Mouse (Mus musculus): ENCODE measurements around the gene Atp6v1d.

The Atp6v1d gene
- long read RNA-seq, experiment 1, transcript Atp6v1d-201 (9 exons, 3,667 nt), result major isoform, 65 of 117 reads
- long read RNA-seq, experiment 1, partial matches to known transcripts, result 45 of 117 reads
- long read RNA-seq, experiment 1, other reads (novel, unspliced or antisense), result 7 of 117 reads
- long read RNA-seq, experiment 2, transcript Atp6v1d-201 (9 exons, 3,667 nt), result major isoform, 97 of 159 reads
- long read RNA-seq, experiment 2, partial matches to known transcripts, result 55 of 159 reads
- long read RNA-seq, experiment 2, other reads (novel, unspliced or antisense), result 7 of 159 reads

DNA sequence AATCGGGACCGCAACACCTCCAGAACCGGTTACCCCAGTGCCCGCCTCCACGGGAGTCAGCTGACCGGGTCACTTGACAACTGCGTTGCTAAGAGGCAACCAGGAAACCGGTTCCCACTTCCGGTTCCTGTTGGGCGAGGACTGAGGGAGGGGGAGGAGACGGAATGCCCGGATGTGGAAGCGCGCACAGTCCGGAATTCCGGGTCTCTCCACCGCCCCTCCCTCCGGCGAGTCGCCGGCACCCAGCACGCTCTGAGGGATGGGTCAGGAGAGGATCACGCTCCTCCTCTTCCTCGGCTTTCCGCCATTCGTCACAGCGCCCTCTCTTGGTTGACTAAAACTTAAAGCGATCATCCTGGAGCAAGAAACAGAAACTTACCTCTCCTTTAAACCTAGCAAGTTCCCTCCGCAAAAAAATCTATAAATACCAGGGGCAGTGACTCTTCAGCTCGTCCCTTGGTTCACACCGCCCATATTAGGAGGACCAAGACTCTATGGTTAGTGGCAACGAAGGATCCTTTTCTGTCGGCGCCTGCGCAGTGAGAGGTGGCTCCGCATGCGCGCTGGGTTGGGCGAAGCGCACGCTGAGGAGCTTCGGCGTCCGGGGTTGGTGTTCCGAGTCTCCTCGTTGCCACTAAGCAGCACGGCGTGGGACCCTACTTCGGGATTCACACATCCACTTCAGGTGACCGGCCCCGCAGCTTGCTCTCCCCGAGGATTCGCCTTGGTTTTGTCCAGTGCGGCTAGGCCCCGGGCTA is at the start of gene Atp6v1d, which contains the start of gene Eif2s1:
Atp6v1d (minus strand) TSS at position 143 of the 758 bp plus-strand sequence.
Eif2s1 (plus strand) TSS at position 324 of the 758 bp plus-strand sequence.
- intact Hi-C loops (cut with DNase I), result loop anchor here (10.0 kb wide), 1 partner anchor 637 kb away; the partner anchor contains the start of gene Gphn

DNA sequence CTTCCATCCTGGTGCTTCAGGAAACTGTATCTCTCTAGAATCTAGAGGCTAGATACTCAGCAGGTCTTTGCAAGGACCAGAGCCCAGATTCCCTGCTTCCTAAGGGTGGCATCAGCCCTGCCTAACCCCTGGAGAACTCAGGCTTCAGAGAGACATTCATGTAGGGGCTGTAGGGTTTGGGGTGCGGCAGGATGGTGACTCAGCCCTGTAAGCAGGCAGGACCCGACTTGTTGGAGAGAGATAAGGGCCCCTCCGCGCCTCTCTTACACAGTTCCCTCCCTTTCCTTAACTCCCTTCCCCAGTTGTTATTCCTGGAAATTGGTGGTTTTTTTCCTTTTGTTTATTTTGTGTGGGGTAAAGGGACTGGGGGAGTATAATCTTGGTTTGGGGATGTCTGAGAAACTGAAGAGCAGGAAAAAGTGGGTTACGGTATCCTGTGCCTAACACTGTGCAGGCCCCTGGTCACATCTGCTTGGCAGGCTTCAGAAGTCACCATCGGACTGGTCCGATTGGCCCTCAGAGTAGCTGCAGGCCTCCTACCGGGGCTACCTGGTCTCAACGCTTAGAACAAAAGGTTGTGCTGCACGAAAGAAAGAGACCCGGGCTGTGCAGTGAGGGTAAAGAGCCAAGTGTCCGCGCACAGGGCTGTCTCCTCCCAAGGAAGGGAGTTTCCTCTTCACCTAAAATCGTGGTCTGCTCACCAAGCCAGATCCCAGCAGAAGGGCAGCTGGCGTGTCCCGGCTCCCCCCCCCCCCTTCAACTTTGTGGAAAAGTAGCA is 49.4 kb upstream of the Atp6v1d start:
- intact Hi-C loops (cut with DNase I), result no loop called here

- intact Hi-C loops (cut with DNase I), result no loop called here
These were observed 46.7 kb upstream of the Atp6v1d start for GRCm38 (mm10) chr12:78908081-78908605.

- intact Hi-C loops (cut with DNase I), result no loop called here
These were observed 45.3 kb upstream of the Atp6v1d start, which contains the start of gene Plek2 for GRCm38 (mm10) chr12:78906707-78907162. TSS of gene Plek2 (minus strand) at chr12:78906964.

DNA sequence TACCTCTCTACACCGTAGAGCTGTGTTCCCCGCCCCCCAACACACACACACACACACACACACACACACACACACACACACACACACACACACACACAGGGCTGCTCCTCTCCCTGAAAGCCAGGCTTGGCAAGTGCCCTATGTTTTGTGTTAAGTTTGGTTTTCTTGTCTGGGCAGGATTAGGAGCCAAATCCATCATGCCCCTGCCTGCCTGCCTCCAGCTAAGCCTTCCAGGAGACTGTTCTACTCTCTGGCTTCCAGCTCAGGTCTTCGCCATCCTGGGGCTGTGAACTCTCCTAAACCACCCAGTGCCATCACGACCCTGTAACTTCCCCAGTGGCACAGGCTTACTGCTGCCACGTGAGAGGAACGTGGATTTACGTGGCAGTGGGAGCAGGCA is 43.1 kb upstream of the Atp6v1d start:
- intact Hi-C loops (cut with DNase I), result no loop called here

- intact Hi-C loops (cut with DNase I), result no loop called here
These were observed 41.9 kb upstream of the Atp6v1d start for GRCm38 (mm10) chr12:78903313-78903712.

- intact Hi-C loops (cut with DNase I), result no loop called here
These were observed 40.0 kb upstream of the Atp6v1d start for GRCm38 (mm10) chr12:78901467-78901866.

- intact Hi-C loops (cut with DNase I), result no loop called here
These were observed 36.4 kb upstream of the Atp6v1d start for GRCm38 (mm10) chr12:78897861-78898260.

DNA sequence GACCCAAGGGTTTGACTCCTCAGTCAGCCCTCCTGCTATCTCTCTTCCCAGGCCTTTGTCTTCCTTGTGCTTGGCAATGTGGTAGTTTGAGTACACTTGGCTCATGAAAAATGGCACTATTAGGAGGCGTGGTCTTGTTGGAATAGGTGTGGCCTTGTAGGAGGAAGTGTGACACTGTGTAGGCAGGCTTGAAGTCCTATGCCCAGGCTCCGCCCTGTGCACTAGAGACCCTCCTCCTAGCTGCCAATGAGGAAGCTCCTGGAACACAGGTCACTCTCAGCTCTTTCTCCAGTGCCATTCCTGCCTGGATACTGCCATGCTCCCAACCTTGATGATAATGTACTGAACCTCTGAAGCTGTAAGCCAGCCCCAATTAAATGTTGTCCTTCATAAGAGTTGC is 29.7 kb upstream of the Atp6v1d start:
- intact Hi-C loops (cut with DNase I), result no loop called here

- intact Hi-C loops (cut with DNase I), result no loop called here
These were observed 28.6 kb upstream of the Atp6v1d start for GRCm38 (mm10) chr12:78890062-78890461.

GRCm38 (mm10) chr12:78874581-78874980 is 13.1 kb upstream of the Atp6v1d start:
- intact Hi-C loops (cut with DNase I), result no loop called here

GRCm38 (mm10) chr12:78868115-78868514 is 6.7 kb upstream of the Atp6v1d start:
- intact Hi-C loops (cut with DNase I), result loop anchor here (10.0 kb wide), 1 partner anchor 643 kb away; the partner anchor contains the start of gene Gphn

GRCm38 (mm10) chr12:78865434-78865833 is 4.0 kb upstream of the Atp6v1d start:
- intact Hi-C loops (cut with DNase I), result loop anchor here (10.0 kb wide), 1 partner anchor 641 kb away; the partner anchor contains the start of gene Gphn

DNA sequence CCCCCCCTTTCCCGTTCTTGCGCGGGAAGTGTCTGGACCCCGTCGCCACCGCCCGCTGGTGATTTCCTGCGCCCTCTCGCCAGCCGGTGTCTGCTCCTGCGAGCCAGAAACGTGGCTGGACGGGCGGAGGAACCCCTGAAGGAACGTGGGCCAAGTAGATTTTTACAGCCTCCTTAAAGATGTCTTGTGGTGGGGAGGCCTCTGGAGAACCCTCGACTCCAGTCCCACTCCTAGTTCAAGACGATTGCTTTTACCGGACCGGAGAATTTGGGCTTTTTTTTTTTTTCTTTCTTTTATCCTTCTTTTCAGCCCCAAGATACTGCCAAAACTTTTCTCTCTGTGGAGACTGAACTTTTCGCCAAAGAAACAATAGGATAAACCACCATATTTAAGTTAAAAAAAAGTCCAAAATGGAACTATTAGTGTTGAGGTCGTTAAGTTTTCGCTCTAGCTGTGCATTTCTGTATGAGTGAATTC is 854 bp upstream of the Atp6v1d start:
- intact Hi-C loops (cut with DNase I), result loop anchor here (10.0 kb wide), 1 partner anchor 637 kb away; the partner anchor contains the start of gene Gphn

DNA sequence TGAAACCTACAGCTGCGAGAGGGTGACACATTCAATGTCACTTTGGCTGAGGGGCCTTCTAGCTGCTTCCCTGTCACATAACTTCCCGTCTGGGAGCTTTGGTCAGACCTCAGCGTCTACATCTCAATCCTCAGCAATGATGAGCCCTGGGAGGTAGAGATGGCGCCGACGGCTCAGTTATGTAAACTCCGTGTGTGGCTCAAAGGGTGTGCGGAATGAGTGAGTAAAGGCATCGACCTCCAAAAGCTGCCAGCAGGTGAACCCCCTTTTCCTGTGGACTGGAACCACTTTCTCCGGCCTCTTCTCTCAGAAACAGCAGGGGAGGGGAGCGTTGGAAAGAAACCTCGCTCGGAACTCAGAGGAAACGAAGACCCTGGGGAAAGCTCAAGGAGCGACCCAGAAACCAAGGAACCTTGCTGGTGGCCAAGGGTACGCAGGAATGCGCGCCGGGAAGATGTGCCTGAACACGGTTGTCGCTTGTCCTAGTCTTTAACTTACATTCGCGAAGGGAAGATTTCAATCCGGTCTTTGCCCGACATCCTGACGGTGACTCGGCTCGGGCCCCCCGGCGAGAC is 430 bp downstream of the Atp6v1d start:
- intact Hi-C loops (cut with DNase I), result loop anchor here (10.0 kb wide), 1 partner anchor 636 kb away; the partner anchor contains the start of gene Gphn

GRCm38 (mm10) chr12:78848246-78848645 is 13.2 kb downstream of the Atp6v1d start:
- intact Hi-C loops (cut with DNase I), result no loop called here

DNA sequence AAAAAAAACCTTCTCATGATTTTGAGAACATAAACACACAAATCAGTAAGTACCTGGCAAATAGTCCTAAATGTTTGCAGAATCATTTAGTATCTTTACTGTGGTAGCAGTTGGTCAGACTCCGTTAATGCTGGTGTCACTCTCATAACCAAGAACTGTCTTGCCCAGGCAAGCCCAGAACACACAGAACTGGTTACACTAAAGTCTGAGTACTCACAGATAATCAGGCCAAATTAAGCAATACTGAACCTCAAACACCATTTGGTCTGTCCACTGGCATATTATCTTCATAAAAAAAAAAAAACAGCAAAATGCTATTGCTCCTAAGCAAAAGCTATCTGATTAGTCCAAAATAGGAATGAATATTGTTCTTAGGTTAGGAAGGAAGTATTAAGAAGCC is 19.0 kb downstream of the Atp6v1d start:
- intact Hi-C loops (cut with DNase I), result no loop called here

DNA sequence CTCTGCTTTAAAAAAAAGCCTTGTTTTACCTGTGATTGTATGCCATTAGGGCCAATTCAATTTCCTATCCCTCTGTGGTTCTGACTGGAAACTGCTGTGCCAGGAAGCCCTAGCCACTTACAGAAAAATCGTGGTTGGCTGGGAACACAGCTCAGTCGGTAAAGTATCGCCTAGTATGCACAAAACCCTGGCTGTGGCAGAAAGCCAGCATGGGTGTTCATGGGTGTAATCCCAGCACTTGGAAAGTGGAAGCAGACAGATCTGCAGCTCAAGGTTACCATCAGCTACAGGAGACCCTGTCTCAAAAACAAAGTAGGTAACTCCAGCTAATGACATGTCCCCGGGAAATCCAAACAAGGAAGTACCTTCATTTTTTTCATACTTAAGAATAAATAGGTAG is 21.5 kb downstream of the Atp6v1d start:
- intact Hi-C loops (cut with DNase I), result no loop called here

GRCm38 (mm10) chr12:78834496-78834895 is 26.9 kb downstream of the Atp6v1d start:
- intact Hi-C loops (cut with DNase I), result no loop called here

DNA sequence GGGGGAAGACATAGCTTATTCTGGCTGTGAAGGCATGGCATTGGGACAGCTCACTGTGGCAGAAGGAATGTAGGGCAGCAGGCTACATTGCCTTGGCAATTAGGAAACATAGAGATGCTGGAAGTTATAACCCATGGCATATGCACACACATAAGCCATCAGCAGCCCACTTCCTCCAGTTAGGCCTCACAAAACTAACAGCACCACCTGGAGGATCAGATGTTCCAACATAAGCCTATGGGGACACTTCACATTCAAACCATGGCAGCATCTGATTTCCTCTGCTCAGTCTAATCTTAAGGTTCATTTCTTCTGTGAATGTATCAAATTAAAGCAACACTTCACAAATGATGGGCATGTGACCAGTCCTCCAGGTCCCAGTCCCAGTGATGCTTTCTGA is 47.0 kb downstream of the Atp6v1d start:
- intact Hi-C loops (cut with DNase I), result no loop called here
